Mouse (Mus musculus) brain, embryonic 14.5 days (tissue): ENCODE data around the gene Rem2.

Experiments used
- CTCF ChIP-seq: fragments of 200-500 bp; IDR thresholded peaks from 2 replicates; pipeline ENCODE4 v1.5.1; 2012; ENCODE audit warnings: inconsistent platforms, mild to moderate bottlenecking, moderate library complexity, borderline replicate concordance; ENCODE audit not compliant: insufficient read depth, insufficient read length; ENCODE audit errors: extremely low read depth
- POLR2A ChIP-seq: fragments of 200-500 bp; IDR thresholded peaks from 2 replicates; pipeline ENCODE4 v1.6.1; 2012; ENCODE audit warnings: mild to moderate bottlenecking, inconsistent platforms, borderline replicate concordance; ENCODE audit not compliant: poor library complexity, insufficient read depth, insufficient read length, severe bottlenecking; ENCODE audit errors: extremely low read depth

DNA sequence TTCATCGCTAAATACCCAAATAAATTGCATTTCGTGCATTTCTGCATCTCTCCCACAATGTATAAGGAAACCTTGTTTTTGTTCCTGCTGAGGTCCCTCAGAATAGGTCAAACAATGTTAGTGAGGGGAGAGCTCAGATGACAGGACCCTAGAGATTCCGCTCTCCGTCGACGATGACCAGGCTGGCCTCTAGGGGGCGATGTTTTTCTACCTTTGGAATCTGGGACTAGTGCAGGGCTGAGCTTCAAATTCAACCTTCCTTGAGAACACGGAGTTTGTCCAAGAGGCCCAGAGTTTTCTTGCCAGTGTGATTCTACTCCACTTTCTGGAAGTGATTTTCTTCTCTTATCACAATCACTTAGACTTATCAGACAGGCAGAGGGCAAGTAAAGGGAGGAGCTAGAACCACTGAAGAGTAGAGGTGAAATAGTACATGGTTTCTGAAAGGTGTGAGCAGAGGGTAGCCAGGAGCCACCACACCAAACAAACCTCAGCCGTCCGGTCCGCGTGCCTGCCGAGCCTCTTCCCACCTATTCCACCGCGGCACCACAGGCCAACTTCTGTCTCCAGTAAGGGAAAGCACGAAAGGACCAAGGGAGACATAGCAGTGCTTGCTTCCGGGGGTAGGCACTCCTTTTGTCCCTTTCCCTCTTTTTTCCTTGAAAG lies 52.7 kb downstream of the Rem2 start:
- TF ChIP-seq CTCF (peak; percentile 93), POLR2A (no peak)
